Mouse (Mus musculus) kidney, embryonic 14.5 days (tissue): ENCODE data around the gene Yif1b. TPM values are rescaled to one million over a fixed set of nuclear protein-coding genes. Genes with fewer than 3 reads are reported as not detected.
A peak's percentile ranks its signal among the peaks of the same experiment; 100 is the strongest.

Experiments used
- ATAC-seq: fragments of 200-750 bp; cut with Nextera tagmentation; 2 replicates; pipeline ENCODE4 v1.8.0; 2017; ENCODE audit warnings: moderate number of reproducible peaks, mild to moderate bottlenecking, moderate TSS enrichment, moderate library complexity; ENCODE audit not compliant: low FRiP score, low TSS enrichment
- H3K27ac ChIP-seq: fragments of 300-500 bp; sonication (generic); 2 replicates; pipeline ENCODE4 v1.5.1; 2014; ENCODE audit warnings: low read depth, mild to moderate bottlenecking, low read length, moderate library complexity, mixed read lengths
- H3K27me3 ChIP-seq: fragments of 300-500 bp; sonication (generic); 2 replicates; pipeline ENCODE4 v1.6.1; 2014; ENCODE audit warnings: mild to moderate bottlenecking, low read length; ENCODE audit not compliant: control insufficient read depth, insufficient read depth
- H3K36me3 ChIP-seq: fragments of 300-500 bp; sonication (generic); 2 replicates; pipeline ENCODE4 v1.6.1; 2014; ENCODE audit warnings: low read length, mixed read lengths; ENCODE audit not compliant: control insufficient read depth, insufficient read depth
- H3K4me1 ChIP-seq: fragments of 300-500 bp; sonication (generic); 2 replicates; pipeline ENCODE4 v1.6.1; 2014; ENCODE audit warnings: low read length, mixed read lengths; ENCODE audit not compliant: control insufficient read depth, insufficient read depth
- H3K4me2 ChIP-seq: fragments of 300-500 bp; sonication (generic); replicated peaks from 2 replicates; pipeline ENCODE4 v1.6.1; 2014; ENCODE audit warnings: low read depth, mild to moderate bottlenecking, low read length
- H3K4me3 ChIP-seq: fragments of 300-500 bp; sonication (generic); 2 replicates; pipeline ENCODE4 v1.5.1; 2014; ENCODE audit warnings: mild to moderate bottlenecking, low read length
- H3K9ac ChIP-seq: fragments of 300-500 bp; sonication (generic); 2 replicates; pipeline ENCODE4 v1.6.1; 2014; ENCODE audit warnings: low read depth, mild to moderate bottlenecking, low read length, moderate library complexity
- H3K9me3 ChIP-seq: fragments of 300-500 bp; sonication (generic); 2 replicates; pipeline ENCODE4 v1.6.1; 2016; ENCODE audit warnings: low read length; ENCODE audit not compliant: control insufficient read depth
- WGBS: fragments of 180-500 bp; shearing (Covaris S2); extraction: QIAGEN DNeasy Blood & Tissue Kit; methylation state at CpG from one replicate; pipeline ENCODE4 v1.1.7; 2014; 5-methylcytosine and 5-hydroxymethylcytosine counted together
- polyA plus RNA-seq: library from polyadenylated mRNA; unstranded; fragments of >200 nt; fragmentation: Nextera tagmentation; extraction: Ambion mirVana; gene quantifications from 2 replicates; pipeline ENCODE4 v1.2.1, GENCODE M21; 2014

The Yif1b gene
- polyA plus RNA-seq, 1 experiment from 2014 or later, result 120 TPM

DNA sequence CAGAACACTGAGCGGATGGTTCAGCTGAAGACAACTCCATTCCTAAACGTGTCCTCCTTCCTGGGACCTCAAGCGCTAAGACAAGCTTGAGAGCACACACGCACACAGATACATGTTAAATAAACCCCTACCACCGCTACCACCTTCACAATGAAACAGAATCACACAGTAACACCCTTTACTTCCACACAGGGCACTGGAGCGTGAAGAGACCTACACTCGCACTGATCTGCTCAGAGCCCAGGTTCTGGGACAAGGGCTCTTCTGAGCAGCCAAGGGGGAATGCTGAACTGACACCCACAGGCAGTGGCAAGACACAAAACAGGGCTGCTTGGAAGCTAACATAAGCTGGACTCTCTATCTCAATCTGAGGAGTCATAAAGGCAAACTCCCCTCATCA is 27.5 kb downstream of the Yif1b start:
- H3K27ac ChIP-seq, result no peak overlapping the region
- H3K9me3 ChIP-seq, result no peaks in the 10 kb centered on the region
- H3K36me3 ChIP-seq, result no peaks in the 10 kb centered on the region
- ATAC-seq, result peak; percentile 54
- 51% methylated on average over 7 of the region's 7 CpGs for WGBS
- no peak overlapping the region for H3K4me3 ChIP-seq
- no peak overlapping the region for H3K4me2 ChIP-seq
- no peak overlapping the region for H3K9ac ChIP-seq
- H3K27me3 ChIP-seq, result no peaks in the 10 kb centered on the region
- peaks cover 19% of the 10 kb centered on the region; the same call in 1 of the 2 replicates for H3K4me1 ChIP-seq

GRCm38 (mm10) chr7:29266931-29267330 is 28.8 kb downstream of the Yif1b start:
- WGBS, result 46% methylated on average over 4 of the region's 4 CpGs
- no peak overlapping the region for H3K4me3 ChIP-seq

DNA sequence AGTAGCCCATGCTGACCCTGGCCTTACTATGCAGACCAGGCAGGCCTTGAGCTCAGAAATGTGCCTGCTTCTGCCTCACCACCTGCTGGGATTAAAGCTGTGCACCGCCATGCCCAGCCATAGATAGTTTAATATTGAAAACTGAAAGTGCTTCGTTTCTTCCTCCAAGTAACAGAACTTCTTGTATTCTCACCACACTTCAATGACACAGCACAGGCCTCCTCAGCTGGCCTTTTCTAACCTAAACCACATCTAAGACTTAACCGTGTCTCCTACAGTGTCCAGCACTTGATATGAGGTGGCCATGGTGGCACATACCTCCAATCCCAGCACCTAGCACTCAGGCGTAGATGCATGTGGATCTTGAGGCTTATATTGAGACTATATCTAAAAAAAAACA is 32.3 kb downstream of the Yif1b start:
- no peak overlapping the region for H3K4me2 ChIP-seq
- H3K27ac ChIP-seq, result no peak overlapping the region
- peaks cover 13% of the 10 kb centered on the region; the same call in 1 of the 2 replicates for H3K4me1 ChIP-seq
- no peak overlapping the region for H3K4me3 ChIP-seq
- no peaks in the 10 kb centered on the region for H3K36me3 ChIP-seq
- no peaks in the 10 kb centered on the region for H3K27me3 ChIP-seq
- H3K9me3 ChIP-seq, result no peaks in the 10 kb centered on the region
- 82% methylated on average over 4 of the region's 4 CpGs for WGBS
- ATAC-seq, result no peak
- no peak overlapping the region for H3K9ac ChIP-seq

More at GRCm38 (mm10) chr7:29266931-29267330, 28.8 kb downstream of the Yif1b start:
- peak; percentile 50; the same call in 1 of the 2 replicates for ATAC-seq
- no peak overlapping the region for H3K9ac ChIP-seq
- no peak overlapping the region for H3K27ac ChIP-seq
- H3K4me2 ChIP-seq, result no peak overlapping the region
- no peaks in the 10 kb centered on the region for H3K9me3 ChIP-seq
- H3K4me1 ChIP-seq, result peaks cover 25% of the 10 kb centered on the region
- H3K27me3 ChIP-seq, result no peaks in the 10 kb centered on the region
- H3K36me3 ChIP-seq, result no peaks in the 10 kb centered on the region

DNA sequence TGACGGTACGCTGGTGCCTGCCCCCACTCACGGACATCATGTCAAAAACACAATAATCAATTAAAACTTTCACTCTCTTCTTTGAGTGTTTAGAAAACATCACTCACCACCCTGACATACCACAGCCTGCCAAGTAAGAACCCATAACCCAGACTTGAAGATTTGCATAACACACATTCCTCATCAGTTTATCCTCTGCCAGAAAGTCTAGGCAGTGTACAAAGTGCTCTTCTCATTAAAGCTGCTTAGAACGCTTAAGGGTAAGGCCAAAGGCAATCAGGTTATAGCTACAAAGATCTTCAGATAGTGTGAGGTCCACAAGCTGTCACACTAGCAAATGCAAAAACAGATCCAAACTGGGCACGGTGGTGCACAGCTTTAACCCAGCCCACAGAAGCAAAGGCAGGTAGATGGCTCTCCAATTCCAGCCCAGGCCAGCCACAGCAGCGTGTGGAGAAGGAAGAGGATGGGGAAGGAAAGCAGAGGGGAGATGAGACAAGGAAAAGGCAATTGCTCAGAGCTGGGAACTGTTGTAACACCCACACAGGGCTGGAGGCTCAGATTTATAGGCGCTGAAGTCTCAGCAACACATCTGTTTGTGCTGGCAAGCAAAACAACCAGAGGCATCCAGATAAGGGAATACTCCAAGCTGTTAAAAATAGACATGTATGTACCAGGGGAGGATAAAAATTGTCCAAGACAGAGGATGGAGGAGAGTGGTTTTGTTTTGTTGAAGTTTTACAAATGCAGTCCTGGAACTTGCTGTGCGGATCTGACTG is 33.7 kb downstream of the Yif1b start:
- no peak overlapping the region for H3K9ac ChIP-seq
- H3K4me2 ChIP-seq, result no peak overlapping the region
- H3K36me3 ChIP-seq, result no peaks in the 10 kb centered on the region
- WGBS, result 52% methylated on average over 8 of the region's 8 CpGs
- H3K27me3 ChIP-seq, result no peaks in the 10 kb centered on the region
- no peaks in the 10 kb centered on the region for H3K9me3 ChIP-seq
- no peak overlapping the region for H3K4me3 ChIP-seq
- H3K27ac ChIP-seq, result no peak overlapping the region
- peak; percentile 34; the same call in 1 of the 2 replicates for ATAC-seq
- peaks cover 8% of the 10 kb centered on the region; the same call in 1 of the 2 replicates for H3K4me1 ChIP-seq

GRCm38 (mm10) chr7:29276715-29277114 is 38.6 kb downstream of the Yif1b start:
- 58% methylated on average over 5 of the region's 5 CpGs for WGBS

DNA sequence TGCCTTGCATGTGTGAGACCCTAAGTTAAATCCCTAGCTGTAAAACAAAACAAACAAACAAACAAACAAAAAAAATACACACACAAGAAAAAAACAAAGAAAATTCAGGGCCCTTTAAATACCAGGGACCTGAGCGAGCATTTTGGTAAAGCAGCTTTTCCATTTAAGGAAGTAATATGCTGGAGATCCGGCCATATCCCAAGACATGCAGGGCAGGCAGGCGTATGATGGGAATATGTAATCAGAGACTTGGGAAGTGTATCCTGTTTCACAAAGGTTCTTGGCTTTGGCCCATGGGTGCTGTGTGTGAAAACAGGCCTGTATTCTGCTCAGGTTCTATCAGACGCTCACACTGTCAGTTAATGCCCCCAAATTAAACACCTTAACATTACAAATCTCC is 39.4 kb downstream of the Yif1b start:
- 87% methylated on average over 4 of the region's 4 CpGs for WGBS
- H3K27me3 ChIP-seq, result peaks cover 18% of the 10 kb centered on the region
- no peak overlapping the region for H3K4me3 ChIP-seq
- H3K4me1 ChIP-seq, result 0 out of 2 replicates have a peak, but pooled peaks cover 6% of the 10 kb centered on the region
- no peak for ATAC-seq
- H3K27ac ChIP-seq, result no peak overlapping the region
- H3K4me2 ChIP-seq, result no peak overlapping the region
- no peaks in the 10 kb centered on the region for H3K9me3 ChIP-seq
- H3K36me3 ChIP-seq, result no peaks in the 10 kb centered on the region
- H3K9ac ChIP-seq, result no peak overlapping the region

More at GRCm38 (mm10) chr7:29276715-29277114, 38.6 kb downstream of the Yif1b start:
- H3K36me3 ChIP-seq, result no peaks in the 10 kb centered on the region
- no peaks in the 10 kb centered on the region for H3K9me3 ChIP-seq
- H3K27me3 ChIP-seq, result peaks cover 12% of the 10 kb centered on the region
- H3K4me3 ChIP-seq, result no peak overlapping the region
- no peak overlapping the region for H3K4me2 ChIP-seq
- no peak overlapping the region for H3K9ac ChIP-seq
- 0 out of 2 replicates have a peak, but pooled peaks cover 3% of the 10 kb centered on the region for H3K4me1 ChIP-seq
- H3K27ac ChIP-seq, result no peak overlapping the region
- ATAC-seq, result no peak

- peaks cover 18% of the 10 kb centered on the region for H3K27me3 ChIP-seq
- no peak overlapping the region for H3K9ac ChIP-seq
- no peak overlapping the region for H3K4me2 ChIP-seq
- 0 out of 2 replicates have a peak, but pooled peaks cover 6% of the 10 kb centered on the region for H3K4me1 ChIP-seq
- no peak overlapping the region for H3K27ac ChIP-seq
- H3K36me3 ChIP-seq, result no peaks in the 10 kb centered on the region
- H3K9me3 ChIP-seq, result no peaks in the 10 kb centered on the region
- ATAC-seq, result no peak
- H3K4me3 ChIP-seq, result no peak overlapping the region
Measured at GRCm38 (mm10) chr7:29279261-29279660, 41.1 kb downstream of the Yif1b start.

DNA sequence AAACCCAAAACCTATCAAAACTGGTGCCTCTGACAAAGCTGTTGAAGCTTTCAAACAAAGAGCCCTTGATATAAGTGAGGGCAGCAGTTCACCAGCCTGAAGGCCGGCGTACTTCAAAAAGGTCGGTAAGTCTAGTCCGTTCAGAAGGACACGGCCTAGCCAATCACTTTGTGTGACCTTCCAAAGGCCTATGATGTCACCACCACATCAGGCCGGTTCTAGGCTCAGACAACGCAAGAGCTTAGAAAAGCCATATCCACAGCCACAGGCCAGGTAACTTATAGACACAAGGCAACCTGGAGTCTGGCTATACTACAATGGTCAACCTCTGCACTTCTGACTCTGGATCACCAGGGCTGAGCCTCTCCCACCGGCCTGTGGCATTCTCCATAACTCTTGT is 41.8 kb downstream of the Yif1b start:
- H3K36me3 ChIP-seq, result no peaks in the 10 kb centered on the region
- peaks cover 20% of the 10 kb centered on the region for H3K27me3 ChIP-seq
- ATAC-seq, result no peak
- no peak overlapping the region for H3K27ac ChIP-seq
- H3K4me2 ChIP-seq, result peak overlapping the region; percentile 93
- H3K9ac ChIP-seq, result no peak overlapping the region
- peak overlapping the region; percentile 50 for H3K4me3 ChIP-seq
- 77% methylated on average over 8 of the region's 8 CpGs for WGBS
- H3K9me3 ChIP-seq, result no peaks in the 10 kb centered on the region
- 0 out of 2 replicates have a peak, but pooled peaks cover 6% of the 10 kb centered on the region for H3K4me1 ChIP-seq

DNA sequence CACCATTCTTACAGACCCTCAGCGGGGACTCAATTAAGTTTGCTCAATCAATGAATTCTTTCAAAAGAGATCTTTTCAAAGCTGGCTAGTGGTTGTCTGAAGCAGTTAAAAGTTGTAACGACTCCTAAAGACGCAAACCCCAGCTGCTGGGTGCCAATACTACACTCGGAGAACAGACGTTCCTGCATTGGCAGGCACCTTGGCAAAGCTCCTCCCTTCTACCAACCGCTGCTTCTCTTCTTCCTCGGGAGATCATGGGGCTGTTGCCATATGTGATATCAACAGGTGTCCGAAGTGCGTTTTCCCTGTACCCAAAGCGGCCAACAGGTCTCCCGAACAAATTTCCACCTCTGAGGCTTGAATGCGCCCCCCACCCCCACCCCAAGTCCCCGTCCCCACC is 42.7 kb downstream of the Yif1b start:
- 8% methylated on average over 13 of the region's 13 CpGs for WGBS
- H3K27me3 ChIP-seq, result peaks cover 24% of the 10 kb centered on the region
- peak overlapping the region; percentile 50 for H3K4me3 ChIP-seq

More for the DNA sequence above, 42.7 kb downstream of the Yif1b start:
- no peak overlapping the region for H3K27ac ChIP-seq
- peak overlapping the region; percentile 93 for H3K4me2 ChIP-seq
- H3K36me3 ChIP-seq, result no peaks in the 10 kb centered on the region
- H3K9ac ChIP-seq, result peak overlapping the region; percentile 74
- 0 out of 2 replicates have a peak, but pooled peaks have one; percentile 1 for ATAC-seq
- H3K9me3 ChIP-seq, result no peaks in the 10 kb centered on the region
- H3K4me1 ChIP-seq, result 0 out of 2 replicates have a peak, but pooled peaks cover 6% of the 10 kb centered on the region
